Mouse (Mus musculus) T-helper 1 cell (primary cell): ENCODE results near the gene Pon2.
"Not testable (repeated sequence)": the region's sequence is repeated elsewhere in the genome, so short reads cannot be mapped to it uniquely, and the experiment has no call there.

Experiments used
- in situ Hi-C: fragments of 300-600 bp; cut with MboI, MseI; formaldehyde crosslinking; loops from one replicate; pipeline ENCODE4 v1.15.1; 2025; ENCODE audit warnings: high pct_unique_total_duplicates

Gene Pon2

GRCm38 (mm10) chr6:5232022-5232421 is 66.2 kb downstream of the Pon2 start:
- in situ Hi-C loops: loop anchor here (25.0 kb wide), 1 partner anchor 355 kb away; no protein-coding TSS in a partner anchor

- in situ Hi-C loops: loop anchor here (25.0 kb wide), 1 partner anchor 357 kb away; no protein-coding TSS in a partner anchor
Measured at GRCm38 (mm10) chr6:5230261-5230660, 68.0 kb downstream of the Pon2 start.

GRCm38 (mm10) chr6:5223551-5223950 is 74.7 kb downstream of the Pon2 start:
- in situ Hi-C loops: not testable (repeated sequence)

- in situ Hi-C loops: no loop called here
Measured at GRCm38 (mm10) chr6:5222080-5222479, 76.2 kb downstream of the Pon2 start.

GRCm38 (mm10) chr6:5218190-5218589 is 80.1 kb downstream of the Pon2 start:
- in situ Hi-C loops: no loop called here
